Mouse (Mus musculus) lung, embryonic 14.5 days (tissue): ENCODE measurements at regions not wholly inside any gene's neighbourhood (a gene's known extent, or its start where the extent isn't known, plus 50 kb on each side); places are given as distances from the start of the nearest gene placed in this dataset.

Experiments used
- ATAC-seq: fragments of 200-750 bp; cut with Nextera tagmentation; 2 replicates; pipeline ENCODE4 v1.8.0; 2017; ENCODE audit warnings: mild to moderate bottlenecking, moderate TSS enrichment, moderate library complexity; ENCODE audit not compliant: insufficient read depth
- DNase-seq: peaks from one replicate; pipeline ENCODE4 v3.0.0-alpha.2; 2015
- H3K27ac ChIP-seq: fragments of 300-500 bp; sonication (generic); 2 replicates; pipeline ENCODE4 v1.5.1; 2014; ENCODE audit warnings: low read depth, mild to moderate bottlenecking, moderate library complexity
- H3K27me3 ChIP-seq: fragments of 300-500 bp; sonication (generic); 2 replicates; pipeline ENCODE4 v1.6.1; 2014; ENCODE audit warnings: low read length, control low read depth; ENCODE audit not compliant: insufficient read depth
- H3K36me3 ChIP-seq: fragments of 300-500 bp; sonication (generic); 2 replicates; pipeline ENCODE4 v1.6.1; 2014; ENCODE audit warnings: control low read depth; ENCODE audit not compliant: insufficient read depth
- H3K4me1 ChIP-seq: fragments of 300-500 bp; sonication (generic); 2 replicates; pipeline ENCODE4 v1.6.1; 2014; ENCODE audit warnings: antibody characterized with exemption, control low read depth; ENCODE audit not compliant: insufficient read depth
- H3K4me2 ChIP-seq: fragments of 300-500 bp; sonication (generic); 2 replicates; pipeline ENCODE4 v1.6.1; 2014; ENCODE audit warnings: mild to moderate bottlenecking
- H3K4me3 ChIP-seq: fragments of 300-500 bp; sonication (generic); 2 replicates; pipeline ENCODE4 v1.5.1; 2014; ENCODE audit warnings: low read depth, low read length
- H3K9ac ChIP-seq: fragments of 300-500 bp; sonication (generic); 2 replicates; pipeline ENCODE4 v1.6.1; 2014
- H3K9me3 ChIP-seq: fragments of 300-500 bp; sonication (generic); 2 replicates; pipeline ENCODE4 v1.6.1; 2016; ENCODE audit warnings: low read depth, low read length, control low read depth
- CTCF ChIP-seq: IDR thresholded peaks from 2 replicates; pipeline ENCODE4 v1.5.1; 2016; ENCODE audit warnings: antibody characterized with exemption, low read depth
- WGBS: fragments of 180-500 bp; shearing (Covaris S2); extraction: QIAGEN DNeasy Blood & Tissue Kit; methylation state at CpG from one replicate; pipeline ENCODE4 v1.1.7; 2014; 5-methylcytosine and 5-hydroxymethylcytosine counted together

DNA sequence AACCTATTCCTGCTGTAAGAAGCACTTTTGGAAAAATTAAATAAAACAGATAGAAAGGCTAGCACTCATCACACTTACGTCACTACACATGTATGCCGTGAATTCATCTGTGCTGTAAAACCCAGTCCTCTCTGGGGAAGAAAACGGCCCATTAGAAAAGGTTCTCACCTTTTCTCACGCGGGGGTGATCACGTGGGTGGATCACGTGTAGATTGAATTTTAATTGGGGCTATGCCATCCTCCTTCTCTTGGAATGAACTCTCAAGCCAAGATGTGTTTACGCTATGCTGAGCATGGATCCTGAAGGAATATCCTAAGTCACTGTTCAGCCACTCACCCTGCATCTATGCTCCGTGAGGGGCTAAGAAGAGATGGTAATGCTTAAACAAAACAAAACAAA lies 172.8 kb upstream of the Klf14 start:
- no peaks in the 10 kb centered on the region for H3K27me3 ChIP-seq
- no peaks in the 10 kb centered on the region for H3K4me1 ChIP-seq
- no peak overlapping the region for H3K27ac ChIP-seq
- no peak for TF ChIP-seq CTCF
- H3K9ac ChIP-seq, result no peak overlapping the region
- WGBS, result 70% methylated on average over 9 of the region's 9 CpGs
- no peak overlapping the region for H3K4me3 ChIP-seq
- H3K4me2 ChIP-seq, result no peak overlapping the region
- ATAC-seq (no peak), DNase-seq (no peak)
- H3K36me3 ChIP-seq, result no peaks in the 10 kb centered on the region
- H3K9me3 ChIP-seq, result no peaks in the 10 kb centered on the region

- Histone ChIP-seq H3K9me3 (no peaks in the 10 kb centered on the region), H3K36me3 (no peaks in the 10 kb centered on the region), H3K4me2 (no peak overlapping the region), H3K4me3 (no peak overlapping the region), H3K9ac (no peak overlapping the region), H3K27me3 (no peaks in the 10 kb centered on the region), H3K27ac (no peak overlapping the region), H3K4me1 (no peaks in the 10 kb centered on the region)
- no peak for ATAC-seq
- DNase-seq, result no peak
- WGBS, result 64% methylated on average over 8 of the region's 8 CpGs
- no peak for TF ChIP-seq CTCF
Measured at GRCm38 (mm10) chr6:31132396-31133190, 173.7 kb upstream of the Klf14 start.

GRCm38 (mm10) chr6:31133896-31134735 lies 175.2 kb upstream of the Klf14 start:
- Histone ChIP-seq H3K4me2 (no peak overlapping the region), H3K4me1 (no peaks in the 10 kb centered on the region), H3K36me3 (no peaks in the 10 kb centered on the region), H3K9me3 (no peaks in the 10 kb centered on the region), H3K9ac (no peak overlapping the region), H3K4me3 (no peak overlapping the region), H3K27ac (no peak overlapping the region), H3K27me3 (no peaks in the 10 kb centered on the region)
- ATAC-seq (no peak), DNase-seq (no peak)
- 73% methylated on average over 11 of the region's 11 CpGs for WGBS
- no peak for TF ChIP-seq CTCF

- WGBS, result 60% methylated on average over 8 of the region's 8 CpGs
- no peak for TF ChIP-seq CTCF
- no peak overlapping the region for H3K9ac ChIP-seq
- H3K4me2 ChIP-seq, result no peak overlapping the region
- H3K9me3 ChIP-seq, result no peaks in the 10 kb centered on the region
- H3K4me1 ChIP-seq, result no peaks in the 10 kb centered on the region
- no peaks in the 10 kb centered on the region for H3K36me3 ChIP-seq
- no peak overlapping the region for H3K27ac ChIP-seq
- DNase-seq (no peak), ATAC-seq (no peak)
- no peak overlapping the region for H3K4me3 ChIP-seq
- H3K27me3 ChIP-seq, result no peaks in the 10 kb centered on the region
Measured at GRCm38 (mm10) chr6:31134736-31135077, 175.8 kb upstream of the Klf14 start.

- Histone ChIP-seq H3K4me3 (no peak overlapping the region), H3K9me3 (no peaks in the 10 kb centered on the region), H3K27me3 (no peaks in the 10 kb centered on the region), H3K9ac (no peak overlapping the region), H3K27ac (no peak overlapping the region), H3K4me2 (no peak overlapping the region), H3K36me3 (no peaks in the 10 kb centered on the region), H3K4me1 (no peaks in the 10 kb centered on the region)
- WGBS, result 79% methylated on average over 6 of the region's 6 CpGs
- no peak for TF ChIP-seq CTCF
- DNase-seq (no peak), ATAC-seq (no peak)
Measured at GRCm38 (mm10) chr6:31135580-31135979, 176.7 kb upstream of the Klf14 start.

- H3K9me3 ChIP-seq, result no peaks in the 10 kb centered on the region
- H3K27ac ChIP-seq, result no peak overlapping the region
- H3K36me3 ChIP-seq, result no peaks in the 10 kb centered on the region
- DNase-seq (peak; percentile 67), ATAC-seq (no peak)
- no peak overlapping the region for H3K4me2 ChIP-seq
- no peak overlapping the region for H3K9ac ChIP-seq
- 56% methylated on average over 4 of the region's 4 CpGs for WGBS
- no peaks in the 10 kb centered on the region for H3K27me3 ChIP-seq
- H3K4me3 ChIP-seq, result no peak overlapping the region
- no peaks in the 10 kb centered on the region for H3K4me1 ChIP-seq
- TF ChIP-seq CTCF, result peak; percentile 65
Measured at GRCm38 (mm10) chr6:31136895-31137294, 178.0 kb upstream of the Klf14 start.

- Histone ChIP-seq H3K4me1 (no peaks in the 10 kb centered on the region), H3K4me2 (no peak overlapping the region), H3K4me3 (no peak overlapping the region), H3K27ac (no peak overlapping the region), H3K9me3 (no peaks in the 10 kb centered on the region), H3K36me3 (no peaks in the 10 kb centered on the region), H3K9ac (no peak overlapping the region), H3K27me3 (no peaks in the 10 kb centered on the region)
- no peak for ATAC-seq
- no peak for TF ChIP-seq CTCF
- no peak for DNase-seq
- WGBS, result 55% methylated on average over 8 of the region's 8 CpGs
Measured at GRCm38 (mm10) chr6:31137351-31137750, 178.5 kb upstream of the Klf14 start.
